Mouse (Mus musculus): Measurements from ENCODE around the gene Apba3.

Apba3 gene

DNA sequence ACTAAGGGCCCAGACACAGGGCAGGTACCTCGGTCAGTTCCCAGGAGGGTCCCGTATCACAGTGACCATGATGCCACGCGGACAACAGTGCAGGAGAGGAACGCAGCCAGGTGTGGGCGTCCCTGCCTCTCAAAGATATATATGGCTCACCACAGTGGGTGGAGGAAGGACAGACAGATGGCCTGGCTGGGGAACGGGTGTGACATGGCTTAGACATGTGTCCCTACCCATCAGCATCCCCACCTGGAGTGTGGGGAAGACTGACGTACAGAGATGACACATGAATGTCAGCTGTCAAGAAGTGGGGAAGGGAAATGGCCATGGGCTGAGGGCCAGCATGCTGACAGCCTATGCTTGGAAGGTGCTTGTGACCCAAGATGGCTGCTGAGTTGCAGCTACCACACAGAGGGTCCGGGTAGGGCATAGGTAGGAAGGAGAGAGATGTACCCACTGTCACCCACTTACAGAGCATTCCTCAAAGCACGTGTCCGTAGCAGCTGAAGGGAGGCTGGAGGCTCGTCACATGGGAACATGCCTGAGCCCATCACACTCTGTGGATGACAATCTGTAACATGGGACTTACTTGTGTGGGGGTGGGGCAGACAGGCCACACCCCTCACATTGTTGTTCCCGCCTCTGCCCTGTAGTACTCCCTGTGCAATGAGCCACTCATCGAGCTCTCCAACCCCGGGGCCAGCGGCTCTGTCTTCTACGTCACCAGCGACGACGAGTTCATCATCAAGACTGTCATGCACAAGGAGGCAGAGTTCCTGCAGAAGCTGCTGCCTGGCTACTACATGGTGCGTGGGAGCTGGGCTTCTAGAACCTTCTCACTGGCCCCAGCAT is 40.3 kb downstream of the Apba3 start:
- no peak for DNase-seq (ENCODE audit: low spot score)

GRCm38 (mm10) chr10:81309571-81309970 is 42.8 kb downstream of the Apba3 start:
- no peak for DNase-seq (ENCODE audit: low spot score)

DNA sequence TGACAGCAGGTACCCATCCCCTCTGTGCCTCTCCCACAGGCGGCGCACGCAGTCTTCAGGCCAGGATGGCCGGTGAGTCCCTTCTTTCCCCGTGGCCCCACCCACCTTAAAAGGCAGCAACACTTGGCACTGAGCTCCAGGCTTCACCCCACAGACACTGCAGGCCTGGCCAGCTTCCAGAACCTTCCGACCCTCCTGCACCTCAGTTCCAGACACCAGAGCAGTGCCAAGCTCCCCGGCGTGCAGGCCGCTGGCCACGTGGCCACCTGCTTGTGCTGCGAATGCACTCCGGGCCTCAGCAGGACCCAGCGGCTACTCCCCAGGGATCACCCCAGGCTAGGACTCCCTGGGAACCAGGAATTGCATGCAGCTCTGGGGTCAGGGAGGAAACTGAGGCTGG is 46.8 kb downstream of the Apba3 start:
- no peak for DNase-seq (ENCODE audit: low spot score)

DNA sequence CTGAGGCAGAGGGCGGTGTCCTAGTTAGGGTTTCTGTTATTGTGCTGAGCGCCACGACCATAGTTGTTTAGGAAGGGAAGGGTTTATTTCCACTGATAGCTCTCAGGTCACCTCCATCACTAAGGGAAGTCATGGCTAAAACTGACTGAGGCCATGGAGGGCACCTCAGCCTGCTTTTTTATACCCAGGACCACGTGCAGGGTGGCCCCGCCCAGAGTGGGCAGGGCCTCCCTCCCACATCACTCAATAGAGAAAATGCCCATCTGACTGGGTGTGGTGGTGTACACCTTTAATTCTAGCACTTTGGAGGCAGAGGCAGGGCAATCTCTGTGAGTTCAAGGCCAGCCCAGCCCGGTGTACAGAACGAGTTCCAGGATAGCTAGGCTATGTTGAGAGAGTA is 47.4 kb downstream of the Apba3 start:
- no peak for DNase-seq (ENCODE audit: low spot score)

DNA sequence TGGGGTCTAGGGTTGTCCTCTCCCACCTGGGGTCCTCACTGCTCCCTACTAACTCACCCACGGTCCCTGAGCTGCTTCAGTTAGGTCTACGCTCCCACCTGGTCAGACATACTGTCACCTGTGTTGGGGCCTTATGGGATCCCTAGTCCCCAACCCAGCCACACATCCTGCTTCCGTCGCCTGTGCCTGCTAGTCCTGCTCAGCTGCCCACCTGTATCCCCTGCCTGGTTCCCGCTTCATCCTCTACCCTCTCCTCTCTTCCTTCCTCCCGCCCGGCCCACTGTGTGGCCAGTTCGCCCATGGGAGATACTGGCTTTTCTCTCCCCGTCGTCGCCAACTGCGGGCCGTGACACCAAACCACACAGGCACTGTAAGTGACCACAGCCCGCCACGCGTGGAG is 48.8 kb downstream of the Apba3 start:
- DNase-seq (ENCODE audit: low spot score) = no peak

DNA sequence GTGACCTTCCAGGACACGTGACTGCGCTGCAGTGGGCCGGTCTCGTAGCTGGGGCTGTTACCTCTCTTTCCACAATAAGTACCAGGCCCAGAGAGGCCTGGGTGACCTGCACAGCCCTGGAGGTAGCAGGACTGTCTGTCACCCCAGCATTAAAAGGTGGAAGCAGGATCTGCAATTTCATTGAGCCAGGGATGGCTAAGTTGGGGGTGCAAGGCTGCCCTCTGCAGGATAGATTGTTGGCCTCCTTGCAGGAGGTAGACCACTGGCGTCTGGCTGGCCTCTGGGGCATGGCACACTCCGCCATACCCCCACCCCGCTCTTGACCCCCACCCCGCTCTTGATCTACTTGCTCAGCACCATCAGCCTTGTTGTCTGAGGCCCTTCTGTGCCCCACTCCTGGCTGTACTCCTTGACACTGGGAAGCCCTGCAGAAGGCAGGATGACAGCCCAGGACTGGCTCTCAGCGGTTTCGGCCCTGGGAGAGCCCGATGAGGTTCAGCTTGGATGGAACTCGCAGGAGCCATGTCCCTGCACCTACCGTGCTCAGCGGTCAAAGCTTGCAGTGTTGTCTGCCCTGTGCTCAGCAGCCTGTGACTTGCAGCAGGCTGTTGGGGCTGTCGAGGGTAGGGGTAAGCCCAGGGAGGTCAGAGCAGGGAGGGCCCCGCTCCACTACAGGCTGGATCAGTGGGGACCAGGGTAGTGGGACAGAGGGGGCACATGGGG is 49.7 kb downstream of the Apba3 start:
- DNase-seq (ENCODE audit: low spot score) = no peak

DNA sequence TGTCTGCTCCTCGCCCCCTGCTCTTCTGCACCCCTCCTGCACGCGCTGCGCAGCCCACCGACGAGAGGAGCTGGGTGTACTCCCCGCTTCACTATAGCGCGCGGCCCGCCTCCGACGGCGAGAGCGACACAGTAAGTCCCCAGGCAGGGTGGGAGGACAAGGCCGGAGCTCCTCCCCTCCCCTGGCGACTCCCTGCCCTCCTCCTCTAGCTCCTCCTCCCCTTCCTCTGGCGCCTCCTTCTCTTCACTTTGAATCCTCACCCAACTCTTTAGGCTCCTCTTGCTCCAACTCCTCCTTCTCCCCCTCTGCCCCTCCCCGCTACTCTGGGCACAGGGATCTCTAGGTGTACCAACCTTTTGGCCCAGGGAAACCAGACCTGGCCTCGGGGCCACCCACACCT is 50.5 kb downstream of the Apba3 start:
- no peak for DNase-seq (ENCODE audit: low spot score)

DNA sequence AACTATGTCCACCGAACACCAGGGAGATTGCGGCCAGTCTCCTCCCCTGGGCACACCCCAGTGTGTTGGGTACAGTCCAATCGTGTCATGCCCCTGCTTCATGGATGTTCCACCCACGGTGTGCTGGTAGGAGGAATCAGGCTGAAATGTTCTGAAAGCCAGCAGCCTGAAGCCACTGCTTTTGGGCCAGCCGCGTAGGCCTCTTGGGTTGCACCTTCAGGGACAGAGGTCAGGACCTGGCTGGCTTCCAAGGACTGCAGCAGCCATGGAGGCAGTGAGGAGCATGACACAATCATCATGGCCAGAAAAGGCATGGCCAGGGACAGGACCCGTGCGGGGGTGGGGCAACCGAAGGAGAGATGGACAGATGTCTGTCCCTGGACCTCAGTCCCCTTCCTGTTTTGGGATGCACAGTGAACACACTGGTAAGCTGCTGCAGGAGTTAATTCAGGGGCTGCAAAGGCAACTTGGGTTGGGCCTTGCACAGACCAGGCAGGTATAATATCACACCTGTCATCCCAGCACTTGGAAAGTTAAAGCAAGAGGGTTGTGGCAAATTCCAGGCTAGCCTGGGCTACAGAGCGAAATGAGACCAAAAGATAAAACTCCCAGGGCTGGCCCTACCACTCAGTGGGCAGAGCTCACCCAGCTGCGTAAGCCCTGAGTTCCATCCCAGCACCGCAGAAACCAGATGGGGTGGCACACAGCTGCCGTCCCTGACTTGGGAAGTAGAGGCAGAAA is 52.0 kb downstream of the Apba3 start:
- peak; percentile 93 for DNase-seq (ENCODE audit: low spot score)

DNA sequence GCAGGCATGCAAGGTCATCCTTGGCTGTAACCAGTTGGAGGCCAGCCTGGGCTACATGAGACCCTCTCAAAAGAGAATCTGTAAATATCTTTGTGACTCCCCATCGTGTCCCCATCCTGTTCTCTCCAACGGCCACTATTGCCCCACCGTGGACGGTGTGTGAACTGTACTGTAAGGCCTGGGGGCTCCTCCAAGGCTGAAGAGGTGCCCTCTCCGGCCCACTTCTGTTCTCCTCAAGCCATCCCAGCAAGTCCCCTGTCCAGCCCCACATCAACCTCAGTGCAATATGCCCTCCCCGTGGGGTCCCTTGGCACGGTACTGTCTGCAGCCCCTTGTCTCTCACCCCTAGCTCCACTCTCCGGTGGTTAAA is 52.6 kb downstream of the Apba3 start:
- peak; percentile 32 for DNase-seq (ENCODE audit: low spot score)

DNA sequence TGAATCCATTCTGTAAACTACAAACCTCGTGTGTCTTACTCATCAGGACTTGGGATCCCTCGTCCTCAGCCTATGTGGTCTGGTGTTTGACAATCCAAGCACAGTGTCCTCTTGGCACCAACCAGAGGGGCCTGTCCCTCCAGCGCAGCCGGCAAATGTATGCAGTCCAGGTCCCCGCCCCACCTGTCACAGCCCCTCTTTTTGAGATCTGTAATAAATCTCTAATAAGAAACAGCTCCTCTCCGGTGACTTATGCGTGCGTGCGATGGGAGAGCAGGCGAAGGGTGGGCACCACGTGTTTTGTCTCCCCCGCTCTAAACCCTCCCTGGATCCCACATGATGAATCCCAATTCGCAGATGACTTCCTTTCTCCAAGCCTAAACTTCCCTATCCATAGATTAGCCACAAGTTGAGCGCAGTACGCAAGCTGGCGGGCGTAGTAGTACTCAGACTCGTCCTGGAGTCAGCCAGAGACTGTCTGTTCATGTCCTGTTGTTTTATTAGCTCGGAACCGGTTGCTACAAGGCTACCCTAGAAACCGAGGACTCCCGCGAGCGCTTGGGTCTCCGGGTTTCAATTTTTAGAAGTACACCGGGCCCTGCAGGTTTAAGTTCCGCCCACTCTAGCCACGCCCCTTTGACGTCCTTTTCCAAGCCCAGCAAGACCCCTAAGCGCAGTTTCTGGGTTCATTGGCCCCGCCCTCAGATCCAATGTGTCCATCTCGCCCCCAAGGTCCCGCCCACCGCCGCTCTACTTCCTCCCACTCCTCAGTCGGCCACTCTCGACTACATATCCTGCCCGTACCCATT is 53.2 kb downstream of the Apba3 start:
- DNase-seq (ENCODE audit: low spot score) = peak; percentile 43

DNA sequence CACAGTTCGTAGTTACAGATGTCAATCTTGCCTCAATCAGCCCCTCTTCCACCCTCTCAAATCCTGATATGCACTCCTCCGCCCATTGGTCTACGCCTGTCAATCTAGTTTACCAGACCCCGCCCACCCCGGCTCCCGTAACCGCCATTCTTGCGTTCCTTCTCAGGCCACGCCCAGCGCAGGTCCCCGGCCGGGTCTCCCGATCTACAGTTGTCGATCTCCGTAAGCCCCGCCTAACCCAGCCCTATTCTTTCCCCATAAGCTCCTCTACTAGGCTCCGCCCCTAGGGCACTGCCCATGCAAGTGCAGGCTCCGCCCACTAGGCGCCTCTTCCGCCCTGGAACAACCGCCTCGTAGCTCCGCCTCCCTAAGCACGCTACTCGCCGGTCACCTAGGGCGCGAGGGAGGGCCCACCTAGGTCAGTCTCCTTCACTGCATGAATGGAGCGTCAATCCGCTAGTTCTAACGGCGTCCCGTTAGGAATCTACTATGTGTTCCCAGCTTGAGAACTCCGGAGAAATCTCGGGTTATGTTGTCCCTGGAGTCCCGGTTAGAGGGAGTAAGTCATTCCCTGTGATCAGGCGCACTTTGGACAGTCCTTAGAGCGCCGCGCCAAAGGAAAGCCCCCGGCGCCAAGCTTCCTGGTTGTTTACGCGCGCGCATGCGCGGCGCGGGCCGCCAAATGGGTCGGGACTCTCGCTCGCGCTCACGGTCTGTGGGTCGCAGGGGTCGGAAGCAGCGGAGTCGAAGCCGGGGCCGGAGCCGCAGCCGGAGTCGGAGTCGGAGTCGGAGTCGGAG is 54.0 kb downstream of the Apba3 start, which contains the start of gene Cactin:
Cactin (plus strand) TSS at position 554 of the 798 bp plus-strand sequence.
- peak; percentile 100 for DNase-seq (ENCODE audit: low spot score)

DNA sequence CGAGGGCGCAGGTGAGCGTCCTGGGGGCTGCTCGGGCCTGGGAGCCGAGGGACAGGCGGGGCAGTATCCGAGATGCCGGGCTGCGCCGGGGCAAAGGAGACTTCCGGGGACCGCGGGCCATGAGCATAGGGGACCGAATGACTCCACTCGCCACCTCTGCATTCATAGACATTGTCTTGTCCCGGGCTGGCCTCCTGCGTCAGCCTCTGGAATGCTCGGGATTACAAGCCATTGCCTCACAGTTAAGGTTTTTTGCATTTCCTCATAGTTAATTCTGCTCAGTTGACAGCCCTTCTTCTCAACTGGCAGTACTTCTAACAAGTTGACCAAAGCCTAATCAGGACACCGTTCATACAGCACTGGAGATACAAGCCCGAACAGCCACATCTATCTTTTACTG is 54.7 kb downstream of the Apba3 start:
- DNase-seq (ENCODE audit: low spot score) = peak; percentile 51

GRCm38 (mm10) chr10:81322444-81322843 is 55.7 kb downstream of the Apba3 start:
- no peak for DNase-seq (ENCODE audit: low spot score)

Data from adipocyte (in vitro differentiated cells).